Mouse (Mus musculus) liver, embryonic 14.5 days (tissue): ENCODE measurements around the gene Igflr1.

Experiments used
- CTCF ChIP-seq: IDR thresholded peaks from 2 replicates; pipeline ENCODE4 v1.5.1; 2016; ENCODE audit warnings: antibody characterized with exemption, low read depth, control low read depth
- EP300 ChIP-seq: IDR thresholded peaks from 2 replicates; pipeline ENCODE4 v1.6.1; 2016; ENCODE audit warnings: antibody characterized with exemption, low read depth

DNA sequence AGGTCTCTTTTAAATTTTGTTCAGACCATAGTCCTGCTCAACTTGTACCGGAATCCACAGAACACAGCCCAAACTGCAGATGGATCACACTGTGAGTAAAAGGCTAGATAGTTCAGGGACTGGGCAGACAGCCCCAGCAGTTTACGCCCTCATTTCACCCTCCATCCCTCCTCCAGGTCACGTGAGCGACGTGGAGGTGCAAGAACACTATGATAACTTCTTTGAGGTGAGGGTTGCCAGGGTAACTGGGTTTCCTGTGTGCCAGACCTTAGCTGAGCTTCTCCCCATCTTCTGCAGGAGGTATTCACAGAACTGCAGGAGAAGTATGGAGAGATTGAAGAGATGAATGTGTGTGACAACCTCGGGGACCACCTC lies 1.3 kb upstream of the Igflr1 start:
- TF ChIP-seq CTCF, result no peak
- TF ChIP-seq EP300, result no peak
